In genomic region chr13:23630653-23631052, GRCm38 (mm10) we compare ENCODE assay signal across 12 mouse cellular contexts. TPM values are rescaled to one million over a fixed set of nuclear protein-coding genes. Genes with fewer than 3 reads are reported as not detected.
DNase-seq lines count a peak whose midpoint lies in the region; ATAC-seq and TF ChIP-seq lines count a peak whose summit lies in the region.
"Had no signal": no experiment of that assay in that cellular context is flagged by ENCODE, and none has a peak within 500 bp of the region (broad histone marks: within the 10 kb centered on the region; RNA-seq: fewer than 3 reads in every experiment).

No protein-coding gene starts in this region.

- TF ChIP-seq POLR2A in MEL (IDR thresholded peaks at IDR 0.05; ENCODE audit: control insufficient read depth in 1 of 2, insufficient read depth in 1 of 2, low read depth in 1 of 2, low read length in 2 of 2, poor library complexity in 1 of 2), result no peak

- no peak overlapping the region for H3K4me3 ChIP-seq in MEL (ENCODE audit: control insufficient read depth in 1 of 2, insufficient read depth in 1 of 2, low read depth in 2 of 2, low read length in 2 of 2)
- H3K4me3 ChIP-seq: embryonic facial prominence, embryonic 15.5 days; heart, embryonic 15.5 days; midbrain, embryonic 13.5 days had no signal

- no peaks in the 10 kb centered on the region for H3K79me2 ChIP-seq in MEL (ENCODE audit: control insufficient read depth, insufficient read depth, low read length, poor library complexity)

- peak; percentile 33 for DNase-seq in kidney, adult 9 months
- DNase-seq in kidney, adult 18-20 months, result no peak
- DNase-seq in 416B (ENCODE audit: low read depth) (peak; percentile 74), MEL (ENCODE audit: low read depth, low spot score) (peak; percentile 62)
- no peak for DNase-seq in ovary, postnatal 36 days (ENCODE audit: low spot score)
- DNase-seq in c-Kit-positive CD71-positive TER-119-positive erythroid progenitor cells, embryonic 14.5 days (ENCODE audit: low spot score), result no peak
- DNase-seq: adrenal gland, postnatal 25 days; right cerebral cortex, postnatal 14 days had no signal

- H3K27ac ChIP-seq in MEL (ENCODE audit: control insufficient read depth, low read depth, low read length), result no peak overlapping the region
- H3K27ac ChIP-seq: embryonic facial prominence, embryonic 15.5 days; heart, embryonic 15.5 days; midbrain, embryonic 13.5 days had no signal

- peak; percentile 75 for TF ChIP-seq RAD21 in MEL (IDR thresholded peaks at IDR 0.05; ENCODE audit: low read depth, low read length)

- no peak overlapping the region for H3K9ac ChIP-seq in MEL (ENCODE audit: control insufficient read depth, low read depth, low read length, poor library complexity, severe bottlenecking)
- H3K9ac ChIP-seq: embryonic facial prominence, embryonic 15.5 days; heart, embryonic 15.5 days; midbrain, embryonic 13.5 days had no signal

- no peak for TF ChIP-seq EP300 in MEL (IDR thresholded peaks at IDR 0.05; ENCODE audit: low read depth in 1 of 2, low read length in 2 of 2)

- ATAC-seq in hematopoietic stem cell, adult 5-6 weeks (replicated peaks in 1 of 2; ENCODE audit: insufficient read depth in 1 of 2, low FRiP score in 2 of 2, low TSS enrichment in 1 of 2, low read depth in 1 of 2, poor library complexity in 2 of 2, severe bottlenecking in 2 of 2), result peak; percentile 77 to 82
- ATAC-seq: midbrain, embryonic 13.5 days had no signal

- no peaks in the 10 kb centered on the region for H3K36me3 ChIP-seq in MEL (ENCODE audit: control insufficient read depth in 1 of 2, insufficient read depth in 2 of 2, low read length in 2 of 2)
- H3K36me3 ChIP-seq: embryonic facial prominence, embryonic 15.5 days; heart, embryonic 15.5 days; midbrain, embryonic 13.5 days had no signal

- H3K9me3 ChIP-seq in MEL (replicated peaks; ENCODE audit: insufficient read depth, low read length), result no peaks in the 10 kb centered on the region
- H3K9me3 ChIP-seq: embryonic facial prominence, embryonic 15.5 days; heart, embryonic 15.5 days; midbrain, embryonic 13.5 days had no signal

- H3K4me1 ChIP-seq in MEL (ENCODE audit: control insufficient read depth in 1 of 2, insufficient read depth in 2 of 2, low read length in 2 of 2), result no peaks in the 10 kb centered on the region
- H3K4me1 ChIP-seq: embryonic facial prominence, embryonic 15.5 days; heart, embryonic 15.5 days; midbrain, embryonic 13.5 days had no signal

- peak; percentile 23 to 67 (median 44); a peak in 4 of 6 replicates for TF ChIP-seq CTCF in MEL (IDR thresholded peaks at IDR 0.05 in 2 of 3, conservative IDR thresholded peaks at IDR 0.05 in 1 of 3; ENCODE audit: control insufficient read depth in 1 of 3, insufficient read depth in 1 of 3, low read depth in 2 of 3, low read length in 3 of 3, poor library complexity in 1 of 3, severe bottlenecking in 1 of 3)

- H3K27me3 ChIP-seq in MEL (ENCODE audit: control insufficient read depth in 1 of 2, insufficient read depth in 2 of 2, low read length in 2 of 2), result peaks cover 2 to 3% of the 10 kb centered on the region in 2 experiments; a peak in 1 of 4 replicates
- H3K27me3 ChIP-seq: embryonic facial prominence, embryonic 15.5 days; heart, embryonic 15.5 days had no signal

TF ChIP-seq in MEL, 35 proteins besides CTCF, POLR2A, EP300 and RAD21:
- TF ChIP-seq CHD1 (IDR thresholded peaks at IDR 0.05; ENCODE audit: low read depth, low read length), result no peak
- no peak for TF ChIP-seq MAFK (IDR thresholded peaks at IDR 0.05; ENCODE audit: borderline replicate concordance, low read depth, low read length)
- no peak for TF ChIP-seq KAT2A (conservative IDR thresholded peaks at IDR 0.05; ENCODE audit: low read depth, low read length)
- no peak for TF ChIP-seq POLR2AphosphoS2 (IDR thresholded peaks at IDR 0.05; ENCODE audit: low read length)
- no peak for TF ChIP-seq TBP (IDR thresholded peaks at IDR 0.05; ENCODE audit: low read depth, low read length)
- no peak for TF ChIP-seq HCFC1 (IDR thresholded peaks at IDR 0.05; ENCODE audit: low read depth, low read length)
- TF ChIP-seq ZC3H11A (IDR thresholded peaks at IDR 0.05; ENCODE audit: low read depth, low read length), result peak; percentile 28; the same call in 1 of the 2 replicates
- TF ChIP-seq MAZ (IDR thresholded peaks at IDR 0.05; ENCODE audit: low read depth, low read length), result no peak
- no peak for TF ChIP-seq MYC (IDR thresholded peaks at IDR 0.05; ENCODE audit: low read depth, low read length)
- TF ChIP-seq SMC3 (IDR thresholded peaks at IDR 0.05; ENCODE audit: low read depth, low read length), result peak; percentile 57
- no peak for TF ChIP-seq USF2 (IDR thresholded peaks at IDR 0.05; ENCODE audit: borderline replicate concordance in 1 of 2, insufficient read depth in 1 of 2, low read depth in 1 of 2, low read length in 2 of 2)
- TF ChIP-seq ZNF384 (IDR thresholded peaks at IDR 0.05; ENCODE audit: low read depth, low read length), result no peak
- no peak for TF ChIP-seq BHLHE40 (IDR thresholded peaks at IDR 0.05; ENCODE audit: borderline replicate concordance, low read depth, low read length)

RNA-seq across cellular contexts. Expression of gene Hist1h1e, which starts 8.3 kb away (rescaled TPM):
- total RNA-seq in MEL (2012; rRNA removed), result 268 and 340 TPM in 2 replicates
- polyA plus RNA-seq in MEL (2012; ENCODE audit: insufficient read depth in 1 of 2, insufficient read length in 2 of 2, low read depth in 1 of 2, low replicate concordance in 2 of 2, missing spikeins in 1 of 2), result 1 to 10 TPM in 1 of 2 experiments, not detected in 1; 1.6 TPM
- 102 and 170 TPM in 2 replicates for total RNA-seq in hematopoietic stem cell, adult 5-6 weeks (2017)

RNA-seq across cellular contexts. Expression of gene Hist1h2be, which starts 9.7 kb away (rescaled TPM):
- total RNA-seq in MEL (2012; rRNA removed), result 237 and 340 TPM in 2 replicates
- polyA plus RNA-seq in MEL (2012; ENCODE audit: insufficient read depth in 1 of 2, insufficient read length in 2 of 2, low read depth in 1 of 2, low replicate concordance in 2 of 2, missing spikeins in 1 of 2), result under 1 TPM in 1 of 2 experiments, not detected in 1; 0.49 TPM
- 51.7 and 72.2 TPM in 2 replicates for total RNA-seq in hematopoietic stem cell, adult 5-6 weeks (2017)

RNA-seq across cellular contexts. Expression of gene Hist1h4d, which starts 49.3 kb away (rescaled TPM):
- 1,889 and 1,922 TPM in 2 replicates for total RNA-seq in MEL (2012; rRNA removed)
- 10 to 100 TPM in 1 of 2 experiments, not detected in 1; 11.7 TPM for polyA plus RNA-seq in MEL (2012; ENCODE audit: insufficient read depth in 1 of 2, insufficient read length in 2 of 2, low read depth in 1 of 2, low replicate concordance in 2 of 2, missing spikeins in 1 of 2)
- total RNA-seq in hematopoietic stem cell, adult 5-6 weeks (2017), result 639 and 801 TPM in 2 replicates

RNA-seq across cellular contexts. Expression of gene Hist1h2ac, which starts 53.1 kb away (rescaled TPM):
- 123 and 153 TPM in 2 replicates for total RNA-seq in MEL (2012; rRNA removed)
- under 1 TPM in 1 of 2 experiments, not detected in 1; 0.15 TPM for polyA plus RNA-seq in MEL (2012; ENCODE audit: insufficient read depth in 1 of 2, insufficient read length in 2 of 2, low read depth in 1 of 2, low replicate concordance in 2 of 2, missing spikeins in 1 of 2)
- total RNA-seq in hematopoietic stem cell, adult 5-6 weeks (2017), result 45.3 and 83.9 TPM in 2 replicates

RNA-seq across cellular contexts. Expression of gene Hist1h2bc, which starts 53.3 kb away (rescaled TPM):
- 694 and 982 TPM in 2 replicates for total RNA-seq in MEL (2012; rRNA removed)
- 1 to 10 TPM in 1 of 2 experiments, not detected in 1; 3.1 TPM for polyA plus RNA-seq in MEL (2012; ENCODE audit: insufficient read depth in 1 of 2, insufficient read length in 2 of 2, low read depth in 1 of 2, low replicate concordance in 2 of 2, missing spikeins in 1 of 2)
- 109 and 180 TPM in 2 replicates for total RNA-seq in hematopoietic stem cell, adult 5-6 weeks (2017)

Comparison
In these comparisons a context has a peak if more than half of its experiments do, and no peak if none do; other contexts are left out.
1. DNase-seq: peak in kidney, adult 9 months (single experiment), 416B (single experiment) and MEL (single experiment); none in kidney, adult 18-20 months (single experiment), ovary, postnatal 36 days (single experiment) and c-Kit-positive CD71-positive TER-119-positive erythroid progenitor cells, embryonic 14.5 days (single experiment).